Mouse (Mus musculus): ENCODE measurements at regions not wholly inside any gene's neighbourhood (a gene's known extent, or its start where the extent isn't known, plus 50 kb on each side); places are given as distances from the start of the nearest gene placed in this dataset.
A peak's percentile ranks its signal among the peaks of the same experiment; 100 is the strongest.

DNA sequence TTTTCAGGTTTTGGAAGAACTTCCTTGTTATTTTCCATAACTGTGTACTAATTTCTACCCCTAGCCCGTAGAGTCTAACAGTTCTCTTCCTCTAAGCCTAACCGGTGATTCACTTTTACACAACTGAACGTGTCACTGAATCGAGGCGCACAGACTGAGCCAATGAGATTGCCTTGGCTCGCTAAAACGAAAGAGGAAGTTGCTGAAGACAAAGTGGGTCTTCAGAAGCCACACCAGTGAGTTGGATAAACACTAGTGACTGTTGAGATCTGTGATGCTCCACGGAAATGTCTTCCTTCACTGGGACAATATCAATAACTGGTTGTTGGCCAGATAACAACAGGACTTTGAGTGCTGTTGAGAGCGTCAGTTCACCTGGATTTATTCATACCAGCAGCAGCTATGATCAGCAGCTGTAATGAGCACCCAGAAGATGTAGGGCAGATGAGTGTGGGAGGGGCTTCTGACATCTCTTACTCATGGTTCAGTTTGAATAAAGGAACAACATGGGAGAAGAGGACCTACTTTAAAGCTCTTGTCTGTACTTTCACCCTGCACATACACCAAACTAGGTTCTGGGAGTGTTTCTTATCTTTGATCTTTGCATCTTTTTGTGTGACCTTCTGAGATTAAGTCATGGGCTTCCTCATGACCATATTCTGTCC lies 75.3 kb upstream of the Igfbp7 start:
- DNase-seq, result no peak

DNA sequence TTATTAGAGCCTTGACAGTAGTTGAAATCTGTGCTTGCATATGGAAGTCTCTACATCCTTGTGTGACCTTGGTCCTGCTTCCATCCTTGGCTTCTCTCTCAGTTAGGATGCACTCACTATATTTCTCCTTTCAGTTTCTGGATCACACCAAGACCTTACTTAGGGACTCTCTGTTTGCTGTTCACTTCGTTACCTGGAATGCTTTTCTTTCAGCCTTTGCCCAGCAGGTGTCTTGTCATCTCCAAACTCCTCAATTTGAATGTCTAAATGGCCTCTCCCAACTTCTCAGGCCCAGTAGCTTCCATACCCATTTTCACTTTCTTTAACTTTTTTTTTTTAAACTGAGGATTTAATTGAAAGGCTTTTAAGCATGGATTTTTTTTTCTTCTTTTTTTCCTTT lies 74.0 kb upstream of the Igfbp7 start:
- DNase-seq, result no peak

GRCm38 (mm10) chr5:77477794-77478193 lies 70.0 kb upstream of the Igfbp7 start:
- DNase-seq, result no peak

GRCm38 (mm10) chr5:77473896-77474486 lies 66.2 kb upstream of the Igfbp7 start:
- no peak for DNase-seq

DNA sequence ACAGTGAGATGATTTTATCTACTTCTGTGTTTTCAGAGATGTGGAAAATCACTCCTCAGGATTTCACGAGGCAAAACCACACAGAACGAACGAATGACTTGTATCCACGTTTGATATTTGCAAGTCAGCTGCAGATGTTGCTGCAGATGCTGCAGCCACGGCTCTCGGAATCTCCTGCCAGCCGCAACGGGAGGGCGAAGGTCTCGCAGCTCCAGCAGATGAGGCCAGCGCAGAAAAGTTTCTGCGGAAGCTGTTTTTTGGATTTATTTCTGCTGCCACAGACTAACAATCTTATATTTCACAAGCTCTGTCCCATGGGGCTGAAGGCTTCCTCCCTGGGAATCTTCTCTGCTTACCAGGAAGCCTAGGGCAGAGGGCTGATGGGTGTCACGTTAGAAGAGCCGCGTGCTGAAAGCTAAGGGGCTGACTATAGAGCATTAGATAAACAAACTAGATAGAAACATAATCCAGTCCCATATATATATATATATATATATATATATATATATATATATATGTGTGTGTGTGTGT lies 61.5 kb upstream of the Igfbp7 start:
- DNase-seq, result peak; percentile 37 to 41

GRCm38 (mm10) chr5:77468467-77468866 lies 60.6 kb upstream of the Igfbp7 start:
- peak; percentile 75 to 85 for DNase-seq

DNA sequence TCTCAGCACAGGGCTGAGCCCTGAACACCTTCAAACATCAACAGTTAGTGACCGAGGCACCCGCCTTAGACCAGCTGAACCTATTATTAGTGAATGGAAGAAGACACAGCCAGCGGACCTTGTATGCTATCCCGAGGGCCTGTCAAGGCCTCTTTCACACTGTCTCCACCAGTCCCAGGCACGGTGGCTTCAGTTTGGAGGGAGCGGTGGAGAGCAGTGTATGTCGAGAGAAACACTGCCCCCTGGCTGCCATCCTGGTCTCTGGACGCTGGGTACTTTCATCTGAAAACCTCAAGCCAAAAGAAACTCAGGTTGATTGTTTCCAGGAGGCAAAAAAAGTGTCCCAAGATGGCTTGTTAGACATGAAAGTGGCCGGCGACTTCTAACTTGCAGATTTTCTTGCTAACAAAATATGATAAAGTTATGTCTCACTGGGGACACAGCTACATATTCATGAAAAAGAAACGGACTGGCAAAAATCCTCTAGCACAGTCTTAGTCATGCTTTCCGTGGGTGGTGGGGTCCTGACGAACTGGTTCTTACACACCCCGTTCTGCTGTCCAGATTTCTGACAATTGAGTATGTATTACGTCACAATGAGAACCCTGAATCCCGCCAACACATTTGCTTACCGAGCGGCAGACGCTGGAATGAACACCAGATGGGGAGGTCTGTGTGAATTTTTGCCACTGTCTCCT lies 57.2 kb upstream of the Igfbp7 start:
- peak; percentile 82 to 92 for DNase-seq

DNA sequence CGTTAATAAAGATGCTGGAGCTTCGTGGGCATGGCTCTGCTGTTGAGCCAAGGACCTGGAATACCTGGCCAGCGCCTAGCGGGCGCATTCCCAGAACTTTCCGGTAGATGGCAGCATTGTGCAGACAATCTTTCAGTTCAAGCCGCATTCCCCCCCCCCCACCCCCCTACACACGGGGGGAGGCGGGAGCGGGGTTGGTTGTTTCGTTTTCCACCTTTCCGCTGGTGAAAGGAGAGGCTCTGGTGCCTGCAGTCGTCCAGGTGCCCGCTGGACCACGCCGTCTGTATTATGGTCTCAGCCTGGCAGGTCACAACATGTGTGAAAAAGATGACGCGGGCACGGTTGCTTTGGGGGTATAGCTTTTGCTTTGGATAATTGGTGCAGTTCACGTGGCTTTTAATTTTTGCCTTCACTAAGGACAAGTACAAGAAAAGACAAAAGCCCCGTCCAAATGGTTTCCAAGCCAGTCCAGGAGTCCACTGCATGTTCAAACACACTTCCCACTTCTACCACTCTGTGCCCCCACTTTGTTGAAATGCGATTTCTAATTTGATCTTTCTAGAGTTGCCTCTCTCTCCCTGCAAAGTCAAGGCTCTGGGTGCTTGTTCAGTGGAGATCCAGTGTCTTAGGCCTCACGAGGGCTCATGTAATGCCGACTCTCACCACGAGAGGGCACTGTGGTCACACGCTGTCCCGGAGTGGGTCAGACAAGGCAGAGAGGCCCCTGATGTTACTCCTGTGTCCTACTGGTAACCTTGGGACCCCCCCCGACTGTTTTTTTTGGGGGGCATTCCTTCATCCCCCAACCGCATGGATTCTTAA lies 52.3 kb upstream of the Igfbp7 start:
- DNase-seq, result peak; percentile 90 to 96

All from kidney, postnatal 25 days (tissue).